Mouse (Mus musculus) hindbrain, embryonic 13.5 days (tissue): ENCODE measurements at regions not wholly inside any gene's neighbourhood (a gene's known extent, or its start where the extent isn't known, plus 50 kb on each side); places are given as distances from the start of the nearest gene placed in this dataset.

ENCODE experiments used
- ATAC-seq: fragments of 200-750 bp; cut with Nextera tagmentation; 2 replicates; pipeline ENCODE4 v1.8.0; 2017; ENCODE audit warnings: moderate TSS enrichment; ENCODE audit not compliant: low FRiP score
- H3K27ac ChIP-seq: fragments of 300-500 bp; sonication (generic); 2 replicates; pipeline ENCODE4 v1.5.1; 2015; ENCODE audit warnings: inconsistent platforms, mild to moderate bottlenecking, moderate library complexity
- H3K27me3 ChIP-seq: fragments of 300-500 bp; sonication (generic); 2 replicates; pipeline ENCODE4 v1.6.1; 2015; ENCODE audit warnings: mild to moderate bottlenecking, inconsistent platforms
- H3K36me3 ChIP-seq: fragments of 300-500 bp; sonication (generic); 2 replicates; pipeline ENCODE4 v1.6.1; 2015; ENCODE audit warnings: mild to moderate bottlenecking, inconsistent platforms
- H3K4me1 ChIP-seq: fragments of 300-500 bp; sonication (generic); replicated peaks from 2 replicates; pipeline ENCODE4 v1.6.1; 2015; ENCODE audit warnings: inconsistent platforms
- H3K4me2 ChIP-seq: fragments of 300-500 bp; sonication (generic); 2 replicates; pipeline ENCODE4 v1.6.1; 2015; ENCODE audit warnings: inconsistent platforms, mild to moderate bottlenecking, moderate library complexity
- H3K4me3 ChIP-seq: fragments of 300-500 bp; sonication (generic); 2 replicates; pipeline ENCODE4 v1.5.1; 2015; ENCODE audit warnings: mild to moderate bottlenecking, inconsistent platforms
- H3K9ac ChIP-seq: fragments of 300-500 bp; sonication (generic); 2 replicates; pipeline ENCODE4 v1.6.1; 2015; ENCODE audit warnings: mild to moderate bottlenecking, inconsistent platforms
- H3K9me3 ChIP-seq: fragments of 300-500 bp; sonication (generic); 2 replicates; pipeline ENCODE4 v1.6.1; 2016; ENCODE audit warnings: inconsistent platforms
- WGBS: fragments of 180-500 bp; shearing (Covaris S2); methylation state at CpG from one replicate; pipeline ENCODE4 v1.1.7; 2015; 5-methylcytosine and 5-hydroxymethylcytosine counted together

DNA sequence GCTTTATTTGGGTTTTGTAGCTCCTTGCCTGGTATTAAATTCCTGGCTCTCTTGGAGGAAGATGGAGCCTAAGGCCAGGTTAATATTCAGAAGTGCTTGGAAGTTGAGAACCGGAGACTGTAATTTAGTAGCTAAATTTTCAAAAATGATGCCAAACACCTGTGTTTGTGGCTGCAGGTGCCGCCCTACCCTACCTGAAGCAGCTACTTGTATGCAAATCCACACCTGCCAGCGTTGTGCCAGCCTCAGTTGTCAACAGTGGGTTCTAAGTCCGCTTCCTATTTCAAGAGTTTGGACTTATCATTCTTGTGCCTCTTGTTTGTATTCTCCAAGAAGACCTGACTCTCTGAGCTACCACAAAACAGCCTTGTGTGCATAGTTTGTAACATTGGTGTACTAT lies 92.7 kb upstream of the Pik3r1 start:
- Histone ChIP-seq H3K36me3 (no peaks in the 10 kb centered on the region), H3K9ac (no peak overlapping the region), H3K4me3 (no peak overlapping the region), H3K27ac (no peak overlapping the region), H3K9me3 (peaks cover 7% of the 10 kb centered on the region; the same call in 1 of the 2 replicates), H3K27me3 (no peaks in the 10 kb centered on the region), H3K4me1 (no peaks in the 10 kb centered on the region), H3K4me2 (no peak overlapping the region)
- ATAC-seq = no peak
- 89% methylated on average over 4 of the region's 4 CpGs for WGBS

DNA sequence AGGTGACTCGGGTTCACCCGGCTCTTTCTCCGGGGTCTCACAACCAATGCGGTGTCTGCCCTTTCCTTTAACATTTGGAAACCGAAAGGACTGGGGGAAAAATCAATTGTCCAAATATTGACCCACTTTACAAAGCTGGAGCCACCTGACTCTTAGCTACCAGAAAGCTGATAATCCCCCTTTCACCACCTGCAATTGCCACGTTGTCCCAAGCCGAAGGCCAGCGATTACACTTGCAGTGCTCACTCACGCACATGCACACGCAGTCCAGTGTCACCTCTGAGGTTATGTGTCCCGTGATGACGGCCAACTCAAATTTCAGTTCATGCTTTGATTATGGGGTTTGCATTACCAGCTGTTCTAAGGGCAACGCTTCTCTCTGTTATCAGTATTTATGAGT lies 94.0 kb upstream of the Pik3r1 start:
- H3K4me2 ChIP-seq = no peak overlapping the region
- no peak overlapping the region for H3K4me3 ChIP-seq
- no peak overlapping the region for H3K9ac ChIP-seq
- peaks cover 7% of the 10 kb centered on the region; the same call in 1 of the 2 replicates for H3K9me3 ChIP-seq
- no peak overlapping the region for H3K27ac ChIP-seq
- 90% methylated on average over 13 of the region's 13 CpGs for WGBS
- ATAC-seq = no peak
- H3K27me3 ChIP-seq = no peaks in the 10 kb centered on the region
- H3K36me3 ChIP-seq = no peaks in the 10 kb centered on the region
- no peaks in the 10 kb centered on the region for H3K4me1 ChIP-seq

DNA sequence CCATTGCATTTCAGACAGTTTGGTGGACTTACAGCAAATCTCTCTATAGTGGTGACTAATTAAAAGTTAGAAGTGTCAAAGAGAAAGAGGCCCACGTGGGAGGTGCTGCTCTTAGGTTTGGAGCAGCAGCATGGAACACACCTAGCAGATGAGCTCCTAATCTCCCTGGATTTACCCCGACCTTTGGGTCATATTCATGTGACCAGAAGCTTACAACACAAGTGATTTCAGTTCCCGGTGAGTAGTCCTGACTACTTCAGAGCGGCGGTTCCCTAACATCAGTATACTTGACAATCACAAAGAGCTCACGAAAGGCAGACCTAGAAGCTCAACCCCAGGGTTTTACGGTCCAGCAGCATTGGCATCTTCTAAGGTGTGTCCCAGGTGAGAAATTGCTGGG lies 95.0 kb upstream of the Pik3r1 start:
- Histone ChIP-seq H3K9me3 (peaks cover 5% of the 10 kb centered on the region; the same call in 1 of the 2 replicates), H3K4me3 (no peak overlapping the region), H3K36me3 (no peaks in the 10 kb centered on the region), H3K27me3 (no peaks in the 10 kb centered on the region), H3K9ac (no peak overlapping the region), H3K4me1 (no peaks in the 10 kb centered on the region), H3K27ac (no peak overlapping the region), H3K4me2 (no peak overlapping the region)
- ATAC-seq = no peak
- 92% methylated on average over 7 of the region's 7 CpGs for WGBS

DNA sequence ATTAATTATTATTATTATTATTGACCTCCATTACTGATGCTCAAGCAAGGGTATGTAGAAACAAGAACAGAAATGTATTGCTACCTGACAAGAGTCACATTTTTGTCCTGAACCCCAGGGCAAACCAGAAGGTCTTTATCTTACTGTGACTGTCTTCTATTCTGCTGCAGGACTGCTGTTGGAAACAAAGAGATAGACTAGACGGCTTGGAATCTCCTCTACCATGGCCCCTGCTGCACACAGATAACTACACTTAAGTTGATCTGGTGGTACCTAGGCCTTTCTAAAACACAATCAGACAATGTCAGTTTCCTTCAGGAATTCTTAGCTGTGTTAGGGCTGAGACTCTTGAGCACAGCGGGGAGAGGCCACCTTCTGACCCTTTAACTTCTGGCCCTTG lies 95.6 kb upstream of the Pik3r1 start:
- no peak for ATAC-seq
- Histone ChIP-seq H3K4me1 (no peaks in the 10 kb centered on the region), H3K27ac (no peak overlapping the region), H3K27me3 (no peaks in the 10 kb centered on the region), H3K9ac (no peak overlapping the region), H3K4me2 (no peak overlapping the region), H3K36me3 (no peaks in the 10 kb centered on the region), H3K4me3 (no peak overlapping the region), H3K9me3 (no peaks in the 10 kb centered on the region)
- 79% methylated on average over 2 of the region's 2 CpGs for WGBS

DNA sequence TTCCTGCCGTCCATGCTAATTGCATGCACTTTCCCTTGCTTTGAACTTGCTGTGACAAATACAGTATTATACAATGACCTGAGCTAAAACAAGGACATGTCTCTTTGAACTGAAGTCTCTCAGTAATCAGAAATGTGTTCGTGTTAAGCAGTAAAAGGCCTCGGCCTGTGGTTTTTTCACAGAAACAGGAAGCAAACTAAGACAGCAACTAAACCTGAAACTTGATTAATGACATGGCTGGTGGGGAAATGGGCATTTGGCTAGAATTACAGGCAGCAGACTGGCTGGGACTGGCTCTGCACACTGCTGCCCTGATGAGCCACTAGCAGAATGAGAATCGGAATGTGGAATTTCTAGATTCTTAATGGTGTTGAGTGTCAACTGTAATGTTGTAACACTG lies 98.8 kb upstream of the Pik3r1 start:
- no peak overlapping the region for H3K9ac ChIP-seq
- H3K4me2 ChIP-seq = no peak overlapping the region
- 67% methylated on average over 4 of the region's 4 CpGs for WGBS
- no peak overlapping the region for H3K4me3 ChIP-seq
- H3K9me3 ChIP-seq = no peaks in the 10 kb centered on the region
- no peaks in the 10 kb centered on the region for H3K27me3 ChIP-seq
- no peak overlapping the region for H3K27ac ChIP-seq
- no peaks in the 10 kb centered on the region for H3K36me3 ChIP-seq
- no peaks in the 10 kb centered on the region for H3K4me1 ChIP-seq
- no peak for ATAC-seq

DNA sequence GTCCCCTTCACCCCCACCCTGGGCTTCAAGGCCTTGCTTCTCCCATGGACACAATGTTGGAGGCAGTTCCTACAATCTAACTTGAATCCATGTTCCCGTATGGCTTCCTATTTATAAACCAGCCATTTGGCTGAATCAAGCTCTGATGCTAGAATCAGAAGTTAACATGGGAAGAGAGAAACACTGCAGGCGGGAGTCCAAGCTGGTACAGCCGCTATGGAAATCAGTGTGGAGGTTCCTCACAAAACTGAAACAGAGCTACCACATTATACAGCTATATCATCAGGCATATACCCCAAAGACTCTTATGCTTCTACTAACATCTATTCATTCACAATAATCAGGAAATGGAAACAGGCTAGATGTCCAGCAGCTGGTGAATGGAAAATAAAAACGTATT lies 106.7 kb upstream of the Pik3r1 start:
- no peak for ATAC-seq
- Histone ChIP-seq H3K27me3 (no peaks in the 10 kb centered on the region), H3K4me3 (no peak overlapping the region), H3K9ac (no peak overlapping the region), H3K27ac (no peak overlapping the region), H3K4me1 (no peaks in the 10 kb centered on the region), H3K9me3 (no peaks in the 10 kb centered on the region), H3K4me2 (no peak overlapping the region), H3K36me3 (no peaks in the 10 kb centered on the region)
- 95% methylated on average over 4 of the region's 4 CpGs for WGBS

DNA sequence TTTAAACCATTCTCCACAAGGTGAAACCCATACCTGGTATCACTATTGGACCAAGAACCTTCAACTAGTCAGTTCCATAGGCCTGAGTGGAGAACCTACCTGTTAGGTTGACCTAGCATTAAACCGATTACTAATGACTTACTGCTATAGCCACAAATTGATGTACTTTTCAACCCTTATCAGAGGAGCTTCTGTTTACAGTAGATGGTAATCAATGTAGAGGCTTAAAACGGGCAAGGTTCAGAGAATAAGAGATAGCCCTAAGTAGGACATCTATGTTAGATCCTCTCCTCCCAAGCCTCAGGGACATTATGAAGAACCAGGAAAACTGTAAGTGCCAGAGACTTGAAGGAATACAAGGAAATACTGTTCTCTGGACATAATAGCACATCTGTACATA lies 108.1 kb upstream of the Pik3r1 start:
- 99% methylated on average over 2 of the region's 2 CpGs for WGBS
- no peak overlapping the region for H3K4me2 ChIP-seq
- H3K36me3 ChIP-seq = no peaks in the 10 kb centered on the region
- H3K27me3 ChIP-seq = no peaks in the 10 kb centered on the region
- H3K27ac ChIP-seq = no peak overlapping the region
- H3K4me1 ChIP-seq = no peaks in the 10 kb centered on the region
- no peaks in the 10 kb centered on the region for H3K9me3 ChIP-seq
- H3K9ac ChIP-seq = no peak overlapping the region
- no peak for ATAC-seq
- H3K4me3 ChIP-seq = no peak overlapping the region

DNA sequence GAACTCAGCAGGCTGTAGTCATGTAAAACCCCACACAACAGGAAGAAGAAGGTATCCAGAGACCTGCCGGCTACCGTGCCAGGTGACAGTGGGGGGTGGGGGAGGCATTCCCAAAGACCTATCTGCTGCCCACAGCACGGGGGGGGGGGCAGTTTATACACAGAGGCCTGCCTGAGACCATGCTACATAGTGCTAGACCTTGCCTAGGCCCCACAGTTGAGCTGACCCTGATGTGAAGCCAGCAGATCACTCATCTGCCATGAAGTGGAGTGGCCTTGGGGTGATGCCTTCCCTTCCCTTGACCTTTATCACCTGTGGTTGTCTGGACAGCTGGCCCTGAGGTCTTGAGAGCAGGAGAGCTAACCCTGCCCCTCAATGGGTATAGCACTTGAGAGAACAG lies 108.6 kb upstream of the Pik3r1 start:
- WGBS = 76% methylated on average over 3 of the region's 3 CpGs
- H3K4me3 ChIP-seq = no peak overlapping the region

DNA sequence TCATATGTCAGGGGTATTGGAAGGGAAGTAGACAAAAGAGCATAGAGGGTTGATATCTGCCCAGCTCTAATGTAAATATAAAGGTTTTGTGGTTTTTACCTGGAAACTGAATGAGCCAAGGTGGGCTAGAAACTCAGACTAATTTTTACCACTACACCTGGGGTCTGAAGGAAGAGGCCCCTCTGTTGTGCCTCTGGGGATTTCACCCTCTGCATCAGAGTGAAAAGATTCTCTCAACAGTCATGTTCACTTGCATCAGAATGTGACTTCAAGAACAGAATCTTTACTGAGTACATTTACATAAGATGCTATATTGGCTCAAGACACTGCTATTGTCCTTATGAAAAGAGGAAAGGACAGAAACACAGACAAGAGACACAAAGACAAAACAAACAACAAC lies 110.2 kb upstream of the Pik3r1 start:
- Histone ChIP-seq H3K4me3 (no peak overlapping the region), H3K27ac (no peak overlapping the region), H3K27me3 (no peaks in the 10 kb centered on the region), H3K4me1 (no peaks in the 10 kb centered on the region), H3K9me3 (no peaks in the 10 kb centered on the region), H3K36me3 (no peaks in the 10 kb centered on the region), H3K4me2 (no peak overlapping the region), H3K9ac (no peak overlapping the region)
- no peak for ATAC-seq

More for the DNA sequence above, 108.6 kb upstream of the Pik3r1 start:
- Histone ChIP-seq H3K27ac (no peak overlapping the region), H3K9me3 (no peaks in the 10 kb centered on the region), H3K36me3 (no peaks in the 10 kb centered on the region), H3K9ac (no peak overlapping the region), H3K4me2 (no peak overlapping the region), H3K27me3 (no peaks in the 10 kb centered on the region), H3K4me1 (no peaks in the 10 kb centered on the region)
- no peak for ATAC-seq

DNA sequence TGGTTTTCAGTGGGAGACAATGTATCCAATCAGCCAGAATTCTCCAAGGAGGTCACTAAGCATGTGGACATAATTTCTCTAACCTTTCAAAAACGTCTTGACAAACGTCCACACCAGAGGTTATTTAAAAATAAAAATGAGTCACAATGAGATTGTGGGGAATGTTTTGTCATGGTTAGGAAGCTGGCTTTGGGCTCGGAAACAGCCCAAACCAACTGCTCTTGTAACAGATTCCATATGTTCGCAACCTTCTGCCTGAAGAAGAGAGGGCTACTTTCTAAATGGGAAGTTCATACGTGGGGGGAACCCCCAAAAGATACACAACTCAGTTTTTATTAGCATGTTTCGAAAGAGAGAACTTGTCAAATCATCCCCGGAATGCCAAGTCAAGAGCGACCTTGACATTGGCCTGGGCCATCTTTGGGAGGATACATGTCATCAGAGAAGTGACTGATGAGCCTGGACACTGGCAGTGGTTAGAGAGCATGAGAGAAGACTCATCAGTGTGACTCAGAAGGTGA lies 111.6 kb upstream of the Pik3r1 start:
- no peak overlapping the region for H3K4me3 ChIP-seq
- no peaks in the 10 kb centered on the region for H3K9me3 ChIP-seq
- WGBS = 86% methylated on average over 8 of the region's 8 CpGs
- no peak for ATAC-seq
- H3K4me2 ChIP-seq = no peak overlapping the region
- H3K4me1 ChIP-seq = no peaks in the 10 kb centered on the region
- no peak overlapping the region for H3K27ac ChIP-seq
- H3K9ac ChIP-seq = no peak overlapping the region
- no peaks in the 10 kb centered on the region for H3K36me3 ChIP-seq
- no peaks in the 10 kb centered on the region for H3K27me3 ChIP-seq

DNA sequence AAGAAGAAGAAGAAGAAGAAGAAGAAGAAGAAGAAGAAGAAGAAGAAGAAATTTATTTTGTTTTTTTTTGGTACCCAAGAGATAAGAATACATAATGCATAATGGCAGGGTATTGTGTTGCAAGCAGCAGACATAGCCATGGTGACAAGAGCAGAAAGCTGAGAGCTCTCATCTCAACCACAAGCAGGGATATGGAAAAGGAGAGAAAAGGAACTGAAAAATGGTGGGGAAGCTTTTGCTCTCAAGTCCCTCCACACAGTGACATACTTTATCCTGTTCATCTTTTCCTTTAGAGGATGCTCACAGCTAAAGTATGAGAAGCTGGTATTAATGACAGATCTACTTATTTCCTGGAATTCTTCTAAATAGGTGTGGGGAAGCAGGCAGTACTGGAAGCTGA lies 115.2 kb upstream of the Pik3r1 start:
- Histone ChIP-seq H3K4me2 (no peak overlapping the region), H3K4me3 (no peak overlapping the region), H3K36me3 (no peaks in the 10 kb centered on the region), H3K27me3 (no peaks in the 10 kb centered on the region), H3K27ac (no peak overlapping the region), H3K4me1 (no peaks in the 10 kb centered on the region), H3K9ac (no peak overlapping the region), H3K9me3 (no peaks in the 10 kb centered on the region)
- ATAC-seq = no peak

DNA sequence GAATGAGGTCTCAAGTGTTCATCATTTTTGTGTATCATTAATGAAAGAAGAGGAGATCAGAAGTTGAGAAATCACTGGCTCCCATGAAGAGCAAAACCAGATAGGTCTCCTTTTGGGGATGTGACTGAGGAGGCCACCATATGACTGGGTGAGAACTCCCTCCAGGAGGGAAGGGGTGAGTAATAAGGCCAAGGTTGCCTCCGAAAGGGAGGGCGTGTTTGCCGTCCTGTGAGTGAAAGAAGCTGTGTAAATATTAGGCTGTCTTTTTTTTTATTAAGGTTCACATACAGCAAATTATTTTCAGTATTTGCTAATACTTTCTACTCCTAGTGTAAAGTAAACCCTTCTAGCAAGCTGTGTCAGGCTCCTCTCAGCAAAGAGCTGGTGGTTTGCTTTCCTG lies 116.7 kb upstream of the Pik3r1 start:
- Histone ChIP-seq H3K4me2 (no peak overlapping the region), H3K4me1 (no peaks in the 10 kb centered on the region), H3K36me3 (no peaks in the 10 kb centered on the region), H3K27ac (no peak overlapping the region), H3K9ac (no peak overlapping the region), H3K9me3 (no peaks in the 10 kb centered on the region), H3K4me3 (no peak overlapping the region), H3K27me3 (no peaks in the 10 kb centered on the region)
- WGBS = 91% methylated on average over 3 of the region's 3 CpGs
- ATAC-seq = no peak

DNA sequence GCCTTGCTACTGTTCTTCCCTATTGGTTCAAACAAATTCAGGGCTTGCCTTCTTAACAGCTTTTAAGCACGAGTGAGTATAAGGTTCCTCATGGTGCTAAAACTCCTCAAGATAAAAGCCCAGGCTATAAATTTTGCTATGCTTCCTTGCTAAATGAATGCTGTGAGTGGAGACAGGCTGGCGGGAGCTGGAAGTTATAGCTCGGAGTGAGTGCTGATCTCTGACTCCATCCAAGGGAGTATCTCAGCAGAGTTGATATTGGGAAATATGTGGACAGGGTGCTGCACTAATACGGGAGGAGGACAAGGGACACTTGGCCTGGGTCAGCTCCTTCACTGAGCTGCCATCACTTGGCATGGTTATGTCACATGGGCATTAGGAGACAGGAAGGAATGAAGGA lies 123.5 kb upstream of the Pik3r1 start:
- no peaks in the 10 kb centered on the region for H3K9me3 ChIP-seq
- no peak overlapping the region for H3K27ac ChIP-seq
- H3K4me2 ChIP-seq = no peak overlapping the region
- no peak for ATAC-seq
- WGBS = 90% methylated on average over 4 of the region's 4 CpGs
- H3K4me3 ChIP-seq = no peak overlapping the region
- no peaks in the 10 kb centered on the region for H3K4me1 ChIP-seq
- no peak overlapping the region for H3K9ac ChIP-seq
- H3K27me3 ChIP-seq = no peaks in the 10 kb centered on the region
- no peaks in the 10 kb centered on the region for H3K36me3 ChIP-seq
